Mouse (Mus musculus) hindlimb bud, embryonic 11.5 days (tissue): ENCODE measurements around the gene Gata1.
"Not testable (repeated sequence)": the region's sequence is repeated elsewhere in the genome, so short reads cannot be mapped to it uniquely, and the experiment has no call there.

Experiments used
- DNase-seq: peaks from one replicate; pipeline ENCODE4 v3.0.0-alpha.2; 2012; ENCODE audit warnings: low read depth, low spot score; ENCODE audit errors: extremely low spot score

The Gata1 gene

GRCm38 (mm10) chrX:7977892-7978291 lies at the start of gene Gata1:
TSS of gene Gata1 (minus strand) at chrX:7978071.
- no peak for DNase-seq

DNA sequence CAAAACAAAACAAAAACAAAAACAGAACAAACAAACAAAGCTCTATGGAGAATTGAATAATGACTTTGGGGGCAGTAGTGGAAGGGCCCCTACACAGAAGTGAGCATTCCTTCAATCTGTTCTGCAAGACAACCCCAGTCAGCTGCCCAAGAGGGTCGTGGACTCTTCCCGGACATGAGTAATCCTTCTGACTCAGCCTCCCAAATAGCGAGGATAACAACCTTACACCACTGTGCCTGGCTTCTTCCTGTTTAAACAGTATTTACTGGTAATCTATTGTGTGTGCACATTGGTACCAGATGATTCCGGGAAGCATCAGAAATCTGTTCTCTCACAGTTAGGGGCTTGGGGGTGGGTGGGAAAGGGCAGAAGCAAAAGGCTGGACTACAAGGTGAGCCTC lies 48.9 kb upstream of the Gata1 start:
- no peak for DNase-seq

DNA sequence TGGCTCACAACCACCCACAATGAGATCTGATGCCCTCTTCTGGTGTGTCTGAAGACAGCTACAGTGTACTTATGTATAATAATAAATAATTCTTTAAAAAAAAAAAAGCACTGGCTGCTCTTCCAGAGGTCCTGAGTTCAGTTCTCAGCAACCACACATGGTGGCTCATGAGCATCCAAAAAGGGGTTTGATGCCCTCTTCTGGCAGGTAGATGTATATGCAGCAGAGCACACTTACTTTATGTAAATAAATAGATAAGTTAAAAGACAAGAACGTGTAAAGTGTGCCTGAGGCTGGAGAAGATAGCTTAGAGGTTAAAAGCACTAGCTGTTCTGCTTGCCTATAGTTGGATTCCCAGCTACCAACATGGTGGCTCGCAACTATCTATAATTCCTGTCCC lies 46.9 kb upstream of the Gata1 start:
- no peak for DNase-seq

GRCm38 (mm10) chrX:8020111-8020778 lies 42.4 kb upstream of the Gata1 start:
- DNase-seq, result no peak

DNA sequence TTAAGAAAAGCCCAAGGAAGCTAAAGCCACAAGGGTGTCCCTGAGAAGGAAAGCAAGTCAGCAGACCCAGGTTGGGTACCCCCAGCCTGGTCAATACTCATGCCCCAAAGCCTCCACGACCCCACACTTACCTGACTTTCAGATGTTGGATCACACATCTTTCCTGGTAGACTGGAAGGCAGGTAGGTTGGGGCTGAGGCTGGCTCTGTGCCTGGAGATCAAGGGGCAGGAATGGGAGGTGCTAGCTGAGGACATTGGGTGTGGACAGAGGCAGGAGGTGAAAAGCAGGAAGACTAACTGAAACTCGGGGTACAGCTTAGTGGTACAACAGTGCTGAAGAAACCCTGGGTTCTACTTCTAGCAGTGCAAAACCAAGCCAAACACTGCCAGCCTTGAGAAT lies 40.4 kb upstream of the Gata1 start, which contains the start of gene Glod5:
Gene Glod5, minus strand, starts transcription at position 207 of the 400 bp plus-strand sequence.
- no peak for DNase-seq

DNA sequence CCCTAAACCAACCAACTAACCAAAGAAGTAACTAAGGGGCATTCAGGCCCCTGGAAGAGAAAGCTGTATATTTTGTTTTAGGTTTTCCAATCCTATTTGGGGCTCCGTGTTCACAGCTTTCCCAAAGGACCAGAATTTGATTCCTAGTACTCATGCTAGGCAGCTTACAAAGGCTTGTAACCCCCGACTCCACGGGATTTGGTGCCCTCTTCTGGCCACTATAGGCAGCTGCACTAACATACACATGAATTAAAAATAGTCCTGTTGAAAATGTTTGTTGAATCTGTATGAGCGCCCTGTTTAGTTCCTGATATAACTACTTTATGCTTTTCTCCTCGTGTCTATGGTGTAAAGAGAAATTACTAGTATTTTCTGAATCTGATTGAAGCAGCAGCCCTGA lies 39.3 kb upstream of the Gata1 start:
- DNase-seq, result no peak

DNA sequence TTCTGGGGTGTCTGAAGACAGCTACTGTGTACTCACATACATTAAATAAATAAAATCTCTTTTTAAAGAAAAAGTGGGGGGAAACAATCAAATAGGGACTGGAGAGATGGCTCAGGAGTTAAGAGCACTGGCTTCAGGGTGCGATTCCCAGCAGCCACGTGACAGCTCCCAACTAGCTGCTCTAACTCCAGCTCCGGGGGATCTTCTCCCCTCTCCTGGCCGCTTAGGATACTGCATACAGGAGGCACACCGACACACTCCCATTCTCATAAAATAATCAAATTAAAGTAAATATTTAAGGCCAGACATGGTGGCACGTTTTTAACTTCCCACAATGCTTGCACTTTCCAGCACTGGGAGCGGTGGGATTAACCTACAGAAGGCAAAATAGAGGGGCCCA lies 37.8 kb upstream of the Gata1 start:
- DNase-seq, result not testable (repeated sequence)

GRCm38 (mm10) chrX:8013569-8014314 lies 35.9 kb upstream of the Gata1 start:
- no peak for DNase-seq

DNA sequence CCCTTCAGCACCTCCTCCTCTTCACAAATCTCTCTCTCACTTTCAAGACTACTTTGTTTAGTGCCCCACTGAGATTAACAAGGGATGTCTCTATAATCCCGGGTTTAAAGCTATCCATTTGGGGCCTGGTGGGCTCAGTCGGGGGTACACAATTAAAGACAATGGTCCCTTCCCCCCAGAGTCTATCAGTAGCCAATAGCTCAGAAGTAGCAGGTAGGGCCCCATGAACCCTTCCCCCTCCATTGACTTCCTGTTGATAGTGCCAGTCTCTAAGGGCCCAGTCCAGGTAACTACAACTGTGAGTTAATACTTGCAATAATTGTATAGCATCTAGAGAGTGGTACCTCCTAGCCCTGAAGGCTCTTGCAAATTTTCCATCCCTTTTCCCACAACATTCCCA lies 35.3 kb upstream of the Gata1 start:
- no peak for DNase-seq

- DNase-seq, result not testable (repeated sequence)
Observed at GRCm38 (mm10) chrX:8009356-8009755, 31.5 kb upstream of the Gata1 start.

GRCm38 (mm10) chrX:8008543-8008942 lies 30.7 kb upstream of the Gata1 start:
- DNase-seq, result no peak

GRCm38 (mm10) chrX:8002971-8003370 lies 25.1 kb upstream of the Gata1 start:
- no peak for DNase-seq

GRCm38 (mm10) chrX:8002001-8002400 lies 24.1 kb upstream of the Gata1 start:
- DNase-seq, result no peak

DNA sequence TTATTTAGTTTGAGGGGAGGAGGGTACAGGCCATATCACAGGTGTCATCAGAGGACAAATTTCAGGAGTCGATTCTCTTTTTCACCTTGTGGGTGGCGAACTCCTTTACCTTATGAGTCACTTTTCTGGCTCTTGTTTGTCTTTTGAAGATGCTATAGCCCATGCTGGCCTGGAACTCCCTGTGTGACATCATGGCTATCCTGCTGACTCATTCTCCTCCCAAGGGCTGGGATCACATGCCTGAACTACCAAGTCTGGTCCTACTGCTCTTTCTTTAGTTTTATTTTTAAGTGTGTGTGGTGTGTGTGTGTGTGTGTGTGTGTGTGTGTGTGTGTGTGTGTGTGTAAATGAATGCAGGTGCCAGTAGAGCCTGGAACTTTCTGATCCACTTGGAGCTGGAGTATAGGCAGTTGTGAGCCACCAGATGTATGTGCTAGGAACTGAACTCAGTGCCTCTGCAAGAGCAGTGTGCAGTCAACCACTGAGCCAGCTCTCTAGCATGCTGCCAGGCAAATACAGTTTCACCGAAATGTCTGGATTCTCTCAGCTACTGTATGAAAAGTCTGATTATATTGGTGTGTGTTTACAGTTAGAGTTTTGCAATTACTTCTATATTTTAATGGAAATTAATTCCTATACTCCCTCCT lies 22.8 kb upstream of the Gata1 start:
- DNase-seq, result no peak

GRCm38 (mm10) chrX:7993068-7993735 lies 15.3 kb upstream of the Gata1 start:
- DNase-seq, result no peak

DNA sequence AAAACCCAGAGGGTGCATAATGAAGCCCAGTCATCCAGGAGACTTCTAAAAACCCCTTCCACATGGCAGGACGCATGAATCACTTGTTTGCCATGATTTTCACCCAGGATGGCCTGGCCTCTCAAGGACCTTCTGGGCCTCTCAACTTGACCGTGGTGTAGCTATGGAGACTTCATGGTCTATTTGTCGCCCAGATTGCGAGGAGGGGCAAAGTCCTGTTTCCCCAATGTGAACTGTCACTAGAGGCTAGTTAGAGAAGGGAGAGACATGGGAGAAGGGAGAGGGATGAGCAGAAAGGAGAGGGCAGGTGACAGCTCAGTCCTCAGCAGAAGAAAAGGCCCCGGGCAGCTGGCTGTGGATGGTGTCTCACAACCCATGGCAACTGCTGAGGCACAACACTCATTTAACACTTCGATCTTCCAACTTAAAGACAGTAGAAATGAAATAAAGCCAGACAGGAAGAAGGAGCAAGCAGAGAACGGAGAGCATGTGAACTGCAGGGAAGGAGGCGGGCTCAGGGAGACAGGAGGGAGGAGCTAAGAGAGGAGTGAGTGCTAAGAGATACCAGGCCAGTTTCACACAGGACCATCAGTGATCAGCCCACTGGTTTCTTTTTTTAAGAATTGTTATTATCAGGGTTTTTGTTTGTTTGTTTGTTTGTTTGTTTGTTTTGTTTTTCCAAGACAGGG lies 14.7 kb upstream of the Gata1 start:
- DNase-seq, result no peak

GRCm38 (mm10) chrX:7981368-7981767 lies 3.5 kb upstream of the Gata1 start:
- DNase-seq, result no peak

DNA sequence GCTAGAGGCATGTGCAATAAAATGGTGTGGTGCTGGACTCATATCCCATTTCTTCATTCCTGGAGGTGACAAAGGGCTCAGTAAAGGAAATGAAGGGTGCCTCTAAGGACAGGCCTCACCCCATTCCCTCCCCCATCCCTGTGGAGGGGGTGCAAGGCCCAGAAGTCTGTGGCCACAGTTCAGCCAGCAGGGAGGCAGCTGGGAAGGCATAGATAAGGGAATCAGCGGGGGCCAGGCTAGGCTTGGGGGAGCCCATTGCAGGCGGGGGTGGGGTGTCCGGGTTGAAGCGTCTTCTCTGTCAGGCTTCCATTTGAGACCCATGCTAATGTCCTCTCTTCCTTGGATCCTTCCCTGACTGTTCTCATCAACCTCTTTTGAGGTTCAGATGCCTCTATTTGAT lies 6.6 kb downstream of the Gata1 start:
- no peak for DNase-seq

- no peak for DNase-seq
Observed at GRCm38 (mm10) chrX:7968899-7969298, 9.0 kb downstream of the Gata1 start.

GRCm38 (mm10) chrX:7968226-7968625 lies 9.6 kb downstream of the Gata1 start:
- no peak for DNase-seq
